Mouse (Mus musculus): ENCODE results near the gene Snx7.

Gene Snx7

DNA sequence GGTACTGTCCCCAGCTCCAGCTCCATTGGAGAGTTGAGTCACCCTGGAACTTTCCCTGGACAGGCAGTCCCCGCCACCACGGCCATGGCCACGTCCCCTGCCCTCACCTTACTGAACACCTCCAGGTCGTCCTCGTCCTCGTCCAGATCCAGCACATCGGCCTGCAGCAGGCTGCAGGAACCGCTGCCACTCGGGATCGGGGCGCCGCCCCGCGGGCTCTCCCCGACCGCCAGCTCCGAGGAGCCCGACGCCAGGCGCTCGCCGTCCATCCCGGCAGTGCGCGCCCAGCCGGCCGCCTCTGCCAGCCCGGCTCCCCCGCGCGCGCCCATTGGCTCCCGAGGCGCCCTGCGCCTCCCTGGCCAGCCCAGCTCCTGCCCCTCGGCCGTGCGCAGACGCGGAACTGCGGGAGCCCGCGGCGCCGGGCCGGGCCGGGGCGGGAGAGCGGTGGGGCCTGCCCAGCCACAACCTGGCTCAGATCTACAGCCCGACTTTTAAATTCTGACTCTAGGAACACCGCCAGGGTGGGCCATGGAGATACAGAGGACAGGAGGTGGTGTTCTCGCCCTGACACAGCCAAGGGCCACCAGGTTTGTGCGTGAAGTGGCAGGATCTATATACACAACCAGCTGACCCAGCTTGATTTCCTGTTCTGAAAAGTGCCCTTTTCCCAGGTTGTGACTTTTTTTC lies at the start of gene Snx7:
TSS of gene Snx7 (minus strand) at position 300 of the 687 bp plus-strand sequence.
- peak; percentile 28 to 39 for DNase-seq

DNA sequence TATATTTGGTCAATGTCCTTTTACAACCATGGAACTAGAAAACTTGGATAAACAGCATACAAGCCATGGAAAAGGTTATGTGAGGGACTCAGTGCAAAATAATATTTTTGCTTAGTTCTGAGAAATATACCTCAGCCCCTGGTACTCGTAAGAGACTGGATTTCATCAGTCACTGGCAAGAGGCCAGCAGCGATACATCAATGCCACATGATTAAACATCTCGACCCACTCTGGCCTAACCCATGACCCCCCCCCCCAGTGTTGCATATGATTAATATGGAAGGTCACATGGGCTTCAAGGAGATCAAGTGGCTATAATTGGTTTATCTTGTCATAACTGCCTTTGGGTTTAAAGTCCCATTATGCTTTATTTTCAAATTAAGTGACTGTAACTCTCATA lies 46.7 kb upstream of the Snx7 start:
- DNase-seq, result no peak

DNA sequence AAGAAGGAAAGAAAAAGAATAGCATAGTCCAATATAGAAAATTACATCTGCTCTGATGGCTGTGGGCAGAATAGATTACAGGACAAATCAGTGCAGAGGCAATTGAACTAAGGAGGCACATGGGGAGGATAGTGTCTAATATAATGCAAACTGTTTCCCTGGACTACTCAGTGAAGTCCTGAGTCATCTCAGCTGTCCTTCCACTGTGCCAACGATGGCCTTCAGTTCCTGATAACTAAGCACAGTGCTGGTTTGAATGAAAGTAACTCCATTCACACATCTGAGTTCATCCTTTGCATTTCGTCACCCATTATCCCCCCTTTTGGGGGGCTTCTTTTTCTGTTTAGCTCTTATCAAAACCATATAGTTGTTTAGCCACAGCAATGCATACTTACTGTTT lies 25.0 kb upstream of the Snx7 start:
- no peak for DNase-seq

DNA sequence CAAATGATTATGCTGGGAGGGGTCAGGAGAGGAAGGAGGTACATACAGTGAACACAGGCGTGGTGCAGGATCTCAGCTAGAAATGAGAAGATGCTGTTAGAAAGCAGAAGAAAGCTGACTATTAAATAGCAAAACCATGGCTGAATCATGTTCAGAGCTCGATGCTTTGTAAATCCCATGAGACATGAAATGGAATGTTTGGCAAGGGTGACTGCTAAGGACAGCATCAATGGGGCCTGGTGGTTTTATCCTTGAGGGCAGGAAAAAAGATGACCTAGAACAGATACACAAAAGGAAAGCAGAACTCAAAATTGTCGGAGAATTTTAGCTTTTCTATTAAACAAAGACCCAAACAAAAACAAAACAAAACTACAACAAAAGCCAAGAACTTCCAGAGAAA lies 6.7 kb upstream of the Snx7 start:
- no peak for DNase-seq

DNA sequence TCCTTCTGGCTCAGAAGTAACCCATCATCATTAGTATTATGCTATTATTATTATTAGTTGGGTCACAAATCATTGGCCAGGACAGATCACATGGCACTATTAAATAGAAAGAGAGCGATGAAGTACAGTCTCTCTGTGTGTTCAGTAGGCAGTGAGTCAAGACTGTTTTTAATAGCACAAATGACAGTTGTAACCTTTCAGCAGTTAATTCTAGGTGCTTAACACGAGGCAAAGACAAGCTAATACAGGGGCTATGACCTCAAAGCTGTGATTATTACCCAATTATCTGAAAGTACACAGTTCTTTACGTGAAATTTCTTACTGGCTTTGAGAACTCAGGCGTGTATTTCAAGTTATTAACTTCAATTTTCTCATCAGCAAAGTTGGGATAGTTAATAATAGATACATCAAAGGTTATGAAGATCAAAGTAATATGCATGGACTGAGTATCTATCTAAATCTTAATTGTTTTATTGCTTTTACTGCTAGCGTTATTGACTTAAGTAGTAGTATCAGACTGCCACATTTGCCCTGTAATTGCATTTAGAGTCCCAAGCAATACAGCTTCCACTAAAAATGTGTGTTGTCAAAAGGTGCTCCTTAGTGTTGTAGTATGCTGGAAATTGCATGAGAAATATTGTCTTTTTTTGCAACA lies 4.6 kb upstream of the Snx7 start:
- DNase-seq, result no peak

DNA sequence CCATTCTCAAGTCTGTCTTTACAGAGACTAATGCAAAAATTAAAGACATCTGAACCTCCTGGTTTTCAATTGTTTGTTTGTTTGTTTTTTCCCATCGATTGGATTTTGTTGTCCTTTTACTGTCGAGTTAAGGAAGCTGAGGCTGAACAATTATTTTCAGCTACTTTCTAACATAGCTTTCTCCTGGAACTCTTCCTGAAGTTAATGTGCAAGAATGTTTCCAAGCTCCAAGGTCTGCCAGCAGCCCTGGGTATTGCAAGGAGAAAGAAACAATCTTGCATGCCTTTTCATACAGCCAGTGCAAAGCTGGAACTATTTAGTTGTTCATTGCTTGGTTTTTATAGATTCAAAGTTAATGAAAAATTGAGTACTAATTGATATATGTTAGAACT lies 584 bp upstream of the Snx7 start:
- no peak for DNase-seq

DNA sequence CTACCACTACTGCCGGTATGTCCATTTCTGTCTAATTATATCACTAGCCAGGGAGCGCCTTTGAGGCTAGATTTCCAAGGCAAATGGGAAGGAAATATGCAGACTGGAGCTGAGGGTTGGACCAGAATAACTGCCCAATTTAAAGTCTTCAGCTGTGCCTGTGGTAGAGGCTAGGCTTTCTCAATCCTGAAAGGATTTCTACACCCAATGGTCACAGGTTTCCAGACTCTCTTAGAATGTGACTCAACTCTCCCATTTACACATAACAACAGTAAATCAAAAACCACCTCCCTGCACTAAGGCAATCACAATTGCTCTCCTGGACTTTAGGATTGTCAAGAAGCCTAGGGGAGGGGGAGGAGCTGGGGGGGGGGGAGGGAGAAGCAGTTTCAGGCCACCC lies 645 bp downstream of the Snx7 start:
- DNase-seq, result no peak

DNA sequence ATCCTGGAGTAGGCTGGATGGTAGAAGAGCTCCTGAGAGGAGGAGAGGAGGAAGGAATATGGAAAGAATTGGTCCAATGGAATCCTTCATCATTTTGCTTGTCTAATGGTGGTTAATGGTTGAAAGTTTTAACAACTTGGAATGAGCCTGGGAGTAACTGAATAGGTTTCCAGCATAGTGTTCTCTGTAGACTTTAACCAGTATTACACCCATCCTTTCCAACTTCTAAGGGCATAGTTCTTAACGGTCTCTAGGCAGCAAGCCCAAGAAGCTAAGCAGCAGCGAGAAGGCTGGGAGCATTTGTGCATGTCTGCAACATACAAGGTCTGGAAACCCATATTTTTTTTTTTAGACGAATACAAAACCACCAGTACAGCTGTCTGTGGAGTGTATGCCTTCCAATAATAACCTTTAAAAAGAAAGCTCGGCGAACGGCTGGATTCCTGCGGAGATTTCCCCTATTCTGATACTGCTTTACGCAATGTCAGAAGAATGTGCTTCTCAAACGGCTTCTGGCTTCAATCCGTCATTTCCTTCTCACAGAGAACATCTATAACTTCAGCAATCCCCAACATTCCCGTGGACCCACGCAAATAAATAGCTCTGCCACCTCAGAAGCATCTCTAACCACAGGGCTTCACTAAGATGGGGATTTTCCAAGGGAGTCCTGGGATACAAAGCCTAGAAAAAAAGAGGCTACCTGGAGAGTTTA lies 1.9 kb downstream of the Snx7 start:
- no peak for DNase-seq

DNA sequence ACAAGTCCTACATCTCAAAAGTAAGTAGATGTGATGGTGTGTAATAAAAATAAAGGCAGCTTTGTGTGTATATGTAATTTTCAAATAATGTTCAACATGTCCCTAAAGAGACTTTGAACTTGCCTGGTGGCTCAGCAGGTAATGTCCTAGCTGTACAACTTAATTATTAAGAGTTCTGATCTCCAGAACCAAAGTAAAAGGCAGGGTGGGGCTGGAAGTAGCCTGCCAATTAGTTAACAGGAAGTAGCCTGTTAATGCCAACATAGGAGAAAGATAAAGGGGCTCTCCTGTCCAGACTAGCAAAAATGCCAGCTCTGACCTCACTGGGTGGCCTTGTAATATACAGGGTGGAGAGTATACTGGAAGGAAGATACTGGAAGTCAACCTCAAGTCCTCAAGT lies 3.1 kb downstream of the Snx7 start:
- DNase-seq, result no peak

DNA sequence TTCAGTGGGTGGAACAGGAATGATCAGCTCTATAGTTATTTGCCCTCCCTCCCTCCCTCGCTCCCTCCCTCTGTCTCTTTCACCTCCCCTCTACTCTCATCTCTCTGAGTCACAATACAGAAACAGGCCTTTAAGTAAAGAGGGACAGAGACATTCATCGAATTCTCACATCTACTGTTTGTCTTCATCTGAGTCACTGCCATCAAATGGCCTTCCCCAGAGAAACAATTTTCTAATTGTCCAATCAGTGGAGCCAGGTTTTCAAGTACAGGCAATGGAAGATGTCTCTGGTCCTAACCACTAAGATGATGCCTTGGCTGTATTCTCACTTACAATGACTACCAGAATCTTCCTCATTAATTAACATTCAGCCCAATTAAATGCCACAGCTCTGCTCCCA lies 5.8 kb downstream of the Snx7 start:
- no peak for DNase-seq

DNA sequence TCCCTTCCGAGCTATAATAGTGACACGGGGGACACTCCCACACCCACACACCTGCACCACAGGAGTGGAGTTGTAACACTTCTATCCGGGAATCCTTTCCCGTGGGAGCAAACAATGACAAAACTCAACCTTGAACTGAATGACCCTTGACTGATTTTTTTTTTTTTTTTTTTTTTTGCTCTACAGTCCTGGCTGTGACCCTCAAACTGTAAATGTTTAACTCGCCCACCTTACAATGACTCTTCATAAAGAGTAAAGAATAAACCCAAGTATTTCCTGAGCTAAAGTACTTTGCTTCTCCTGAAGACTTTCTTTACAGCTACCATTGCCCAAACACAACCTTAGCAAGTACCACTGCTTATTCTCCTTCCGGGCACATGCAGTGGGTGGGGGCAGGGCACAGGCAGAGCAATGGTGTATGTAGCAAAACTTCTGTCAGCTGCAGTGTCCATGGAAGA lies 6.7 kb downstream of the Snx7 start:
- no peak for DNase-seq

DNA sequence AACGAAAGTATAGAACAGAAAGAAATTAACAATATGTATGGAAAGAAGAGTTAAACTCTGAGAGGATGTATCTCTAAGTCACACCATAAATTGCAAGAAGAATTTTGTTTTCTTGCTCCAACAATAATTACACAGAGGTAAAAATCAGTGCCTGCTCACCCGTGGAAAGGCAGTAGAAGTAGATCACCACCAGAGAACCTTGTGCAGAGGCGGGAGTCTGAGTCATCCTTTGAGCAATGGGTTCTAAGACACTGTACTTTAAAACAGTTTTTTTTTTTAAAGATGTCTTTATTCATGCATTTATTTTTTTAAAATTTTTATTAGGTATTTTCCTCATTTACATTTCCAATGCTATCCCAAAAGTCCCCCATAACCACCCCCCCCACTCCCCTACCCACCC lies 9.7 kb downstream of the Snx7 start:
- DNase-seq, result no peak

DNA sequence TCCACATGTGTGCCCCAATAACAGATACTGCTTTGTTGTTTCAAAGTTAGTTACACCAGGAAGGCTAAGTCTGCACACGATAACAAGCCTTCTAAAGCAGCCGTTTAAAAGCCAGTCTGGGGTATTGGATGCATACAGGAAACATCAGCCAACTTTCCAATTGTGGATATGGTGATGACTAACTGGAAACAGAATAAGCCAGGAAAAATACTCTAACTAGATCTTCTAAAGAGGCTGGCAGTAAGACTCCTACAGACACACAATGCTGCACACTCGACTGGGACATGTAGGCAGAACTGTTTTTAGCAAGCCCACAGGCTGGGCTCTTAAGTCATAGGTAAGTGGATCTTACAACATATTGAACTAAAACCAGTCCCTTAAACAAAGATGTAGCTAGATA lies 15.0 kb downstream of the Snx7 start:
- no peak for DNase-seq

DNA sequence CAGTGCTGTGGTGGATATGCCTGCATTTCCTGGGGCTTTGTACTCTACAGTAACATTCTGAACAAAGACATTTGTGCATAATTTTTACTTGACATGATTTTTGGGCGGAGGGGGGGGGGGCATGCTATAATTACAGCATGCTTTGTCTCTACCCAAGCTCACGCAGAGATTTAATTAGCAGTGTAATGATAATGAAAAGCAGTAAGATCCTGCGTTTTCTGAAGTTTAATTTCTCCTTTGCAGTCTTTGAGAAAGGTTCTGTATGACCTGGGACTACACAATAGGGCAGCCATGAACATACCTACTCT lies 16.7 kb downstream of the Snx7 start:
- no peak for DNase-seq

DNA sequence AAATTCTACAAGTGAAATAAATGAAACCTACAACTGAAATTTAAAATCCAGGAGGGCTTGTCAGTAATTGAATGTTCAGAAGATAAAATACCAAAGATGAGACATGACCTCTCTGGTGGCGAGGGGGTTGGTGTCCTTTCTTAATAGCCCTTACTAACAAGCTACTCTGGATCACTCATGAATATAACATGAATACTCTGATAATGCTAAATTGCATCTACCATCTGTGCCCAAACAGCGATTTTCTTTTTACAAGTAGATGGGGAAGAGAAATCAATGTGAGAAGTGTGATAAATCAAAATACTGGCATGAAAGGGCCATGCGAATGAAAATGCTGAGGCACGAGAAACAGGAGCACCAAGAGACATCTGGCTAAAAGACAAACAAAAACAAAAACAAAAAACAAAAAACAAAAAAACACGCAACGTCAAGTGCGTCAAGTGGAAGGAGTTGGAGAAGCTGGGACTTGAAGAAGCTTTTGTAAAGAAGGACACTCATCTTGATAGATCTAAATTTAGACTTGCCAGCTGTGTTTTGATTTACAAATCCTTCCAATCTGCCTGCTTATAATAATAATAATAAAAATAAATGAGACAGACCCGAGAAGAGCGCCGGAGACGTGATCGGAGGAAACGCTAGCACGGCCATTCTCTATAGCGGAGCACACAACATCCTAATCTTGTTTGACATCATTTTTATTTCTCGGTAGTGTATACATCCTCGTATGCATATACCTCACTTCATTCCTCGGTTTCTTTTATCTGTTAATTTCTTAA lies 17.3 kb downstream of the Snx7 start:
- no peak for DNase-seq

DNA sequence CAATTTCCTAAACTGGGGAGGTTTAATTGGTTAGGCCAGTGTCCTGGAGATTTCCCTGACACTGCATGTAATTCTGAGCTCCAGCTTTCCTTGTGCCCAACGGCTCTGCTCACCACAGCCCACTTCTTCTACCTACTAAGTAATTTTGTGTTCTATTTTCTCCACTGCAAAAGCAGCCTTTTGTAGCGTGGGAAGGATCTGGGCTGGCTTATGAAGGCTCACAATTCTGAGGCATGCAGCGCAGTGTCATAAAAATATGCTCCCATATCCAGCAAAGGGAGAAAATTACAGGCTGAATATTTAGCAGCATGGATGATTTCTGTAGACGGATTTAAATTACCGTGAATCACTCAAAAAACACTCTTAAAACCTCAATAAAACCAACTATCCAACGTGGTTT lies 19.9 kb downstream of the Snx7 start:
- no peak for DNase-seq

DNA sequence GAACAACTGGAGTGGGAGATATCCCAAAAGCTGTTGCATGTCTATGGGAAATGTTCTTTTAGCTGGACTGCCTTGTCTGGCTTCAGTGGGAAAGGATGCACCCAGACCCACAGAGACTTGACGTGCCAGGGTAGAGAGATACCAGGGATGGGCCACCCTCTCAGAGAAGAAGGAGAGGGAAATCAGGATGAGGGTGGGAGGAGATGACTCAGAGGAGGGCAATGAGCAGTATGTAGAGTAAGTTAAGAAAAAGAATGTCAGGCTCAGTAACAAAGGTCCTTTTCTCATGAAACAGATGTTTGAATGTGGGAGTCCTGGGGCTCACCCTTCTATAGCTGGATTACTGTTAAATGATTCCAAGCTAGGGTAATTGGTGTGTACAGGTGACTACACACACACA lies 26.1 kb downstream of the Snx7 start:
- DNase-seq, result no peak

DNA sequence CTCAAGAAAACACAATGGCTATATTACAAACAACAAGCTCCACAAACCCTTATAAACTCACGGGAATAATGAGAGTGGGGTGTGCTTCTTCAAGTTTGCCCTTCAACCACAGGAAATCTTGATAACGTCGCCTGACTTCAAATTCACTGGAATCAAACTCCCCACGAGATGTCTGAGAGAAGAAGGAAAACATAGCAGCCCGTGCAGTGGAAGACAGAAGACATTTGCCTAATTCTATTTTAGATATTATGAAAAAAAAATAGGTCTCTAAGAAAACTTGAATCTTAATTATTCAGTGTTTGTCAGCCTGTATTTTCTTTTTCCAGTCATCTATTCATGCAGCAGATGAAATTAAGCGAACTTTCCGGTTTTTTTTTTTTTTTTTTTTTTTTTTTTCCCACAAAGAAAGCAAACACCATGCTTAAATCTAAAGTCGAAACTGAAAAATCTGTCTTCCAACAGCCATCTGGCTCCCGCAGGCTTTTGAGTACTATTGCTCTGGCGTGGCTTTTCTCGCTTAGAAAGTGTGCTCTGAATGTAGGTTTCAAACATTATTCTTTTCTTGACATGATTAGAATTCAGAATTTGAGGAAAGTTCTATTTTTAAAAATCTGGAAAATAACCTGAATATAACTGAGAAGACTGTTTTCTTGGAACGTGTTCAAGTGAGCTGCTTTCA lies 28.7 kb downstream of the Snx7 start:
- DNase-seq, result no peak

DNA sequence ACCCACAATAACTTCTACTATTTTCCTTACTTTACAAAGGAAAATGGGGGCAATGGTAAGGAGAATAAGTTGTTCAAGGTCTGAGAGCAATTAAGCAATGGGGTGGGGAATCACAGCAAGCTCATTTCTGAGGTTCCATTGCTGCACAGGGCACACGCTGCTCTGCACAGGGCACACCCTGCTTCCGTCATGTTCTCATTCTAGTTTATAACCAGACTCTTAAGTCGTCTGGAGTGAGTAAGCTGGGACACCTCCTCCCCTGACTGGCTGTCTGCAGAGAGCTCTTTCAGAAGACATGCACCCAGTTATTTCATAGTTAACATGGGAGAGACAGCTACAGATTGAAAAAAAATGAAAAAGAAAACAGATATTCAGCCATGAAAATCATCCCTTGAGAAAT lies 30.7 kb downstream of the Snx7 start:
- no peak for DNase-seq

DNA sequence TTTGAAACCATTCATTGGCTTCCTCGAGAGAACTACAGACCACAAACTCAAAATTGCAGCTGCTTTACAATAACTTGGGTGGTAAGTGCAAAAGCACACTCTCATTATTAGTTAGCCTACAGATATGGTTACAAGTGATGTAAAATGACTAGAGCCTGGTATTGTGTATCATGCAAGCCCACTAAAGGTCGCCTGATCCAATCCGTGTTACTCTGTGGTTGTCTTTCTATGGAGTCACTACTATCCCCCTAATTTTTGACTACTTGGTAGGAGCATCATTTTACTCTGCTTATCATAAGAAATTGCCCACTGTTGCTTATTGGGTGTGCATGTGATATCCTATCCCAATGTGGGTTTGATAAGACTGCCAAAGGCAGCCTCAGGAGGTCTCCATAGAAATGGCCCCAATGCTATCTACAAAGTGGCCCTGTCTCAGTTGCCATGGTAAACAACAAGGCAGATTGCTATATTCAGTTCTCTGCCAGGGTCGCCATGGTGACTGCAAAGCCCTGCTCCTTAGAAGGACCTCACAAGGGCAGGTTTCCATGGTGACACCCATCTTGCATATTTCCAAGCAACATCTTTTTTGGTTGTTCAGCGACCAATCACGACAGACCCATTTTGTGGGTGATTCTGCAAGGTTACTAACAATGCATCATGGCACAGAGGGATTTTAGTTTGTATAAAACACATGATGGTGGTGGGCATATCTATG lies 42.1 kb downstream of the Snx7 start:
- DNase-seq, result no peak

DNA sequence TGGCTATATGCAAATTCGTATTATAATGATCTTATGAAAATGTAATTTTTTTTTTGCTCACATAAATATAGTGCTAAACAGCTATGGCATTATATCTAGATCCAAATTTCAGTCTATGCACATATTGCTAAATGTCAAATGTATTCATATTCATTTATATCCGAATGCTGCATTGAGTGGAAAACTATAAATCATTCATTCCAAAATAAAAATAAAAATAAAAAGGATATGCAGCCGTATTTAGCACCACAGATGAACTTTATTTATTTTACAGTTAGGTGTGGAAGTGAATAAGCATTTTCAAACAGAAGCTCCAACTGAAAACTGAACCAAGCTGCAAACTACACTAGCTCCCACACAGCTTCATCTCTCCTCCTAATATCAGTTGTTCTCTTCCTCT lies 45.5 kb downstream of the Snx7 start:
- DNase-seq, result no peak

DNA sequence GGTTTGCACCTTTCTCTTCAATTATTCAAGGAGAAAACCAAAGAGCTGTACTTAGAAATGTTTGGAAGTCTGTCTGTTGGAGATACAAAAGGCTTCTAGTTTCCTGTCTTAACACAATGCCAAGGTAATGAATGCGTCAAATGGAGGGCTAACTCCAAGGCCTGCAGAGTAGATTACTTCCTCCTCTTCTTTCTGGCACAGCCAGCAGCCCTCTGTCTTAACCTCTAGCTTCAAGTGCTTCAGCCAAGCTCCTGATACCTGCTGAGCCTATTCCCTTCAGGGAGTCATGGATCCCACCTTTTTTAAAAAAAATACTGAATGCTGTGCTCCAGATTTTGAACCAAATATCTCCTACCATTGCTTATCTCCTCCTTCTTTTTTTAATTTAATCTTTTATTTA lies 51.1 kb downstream of the Snx7 start:
- DNase-seq, result no peak

Measured in spleen, adult 18-20 months (tissue).